Mouse (Mus musculus) brain, embryonic 14.5 days (tissue): Measurements from ENCODE around the gene Frmd3. TPM values are rescaled to one million over a fixed set of nuclear protein-coding genes. Genes with fewer than 3 reads are reported as not detected.
A peak's percentile ranks its signal among the peaks of the same experiment; 100 is the strongest.

Experiments
- DNase-seq: peaks from one replicate; pipeline ENCODE4 v3.0.0-alpha.2; 2011; ENCODE audit warnings: low read depth
- CTCF ChIP-seq: fragments of 200-500 bp; IDR thresholded peaks from 2 replicates; pipeline ENCODE4 v1.5.1; 2012; ENCODE audit warnings: inconsistent platforms, mild to moderate bottlenecking, moderate library complexity, borderline replicate concordance; ENCODE audit not compliant: insufficient read depth, insufficient read length; ENCODE audit errors: extremely low read depth
- POLR2A ChIP-seq: fragments of 200-500 bp; IDR thresholded peaks from 2 replicates; pipeline ENCODE4 v1.6.1; 2012; ENCODE audit warnings: mild to moderate bottlenecking, inconsistent platforms, borderline replicate concordance; ENCODE audit not compliant: poor library complexity, insufficient read depth, insufficient read length, severe bottlenecking; ENCODE audit errors: extremely low read depth
- polyA plus RNA-seq: library from polyadenylated mRNA; depleted of rRNA; stranded (reverse); fragments of >200 nt; gene quantifications from 2 replicates; pipeline ENCODE4 v1.2.3, GENCODE M21; 2012; rRNA removed

The Frmd3 gene
- polyA plus RNA-seq, 1 experiment = 13.3 TPM

- no peak for TF ChIP-seq POLR2A
- TF ChIP-seq CTCF = peak; percentile 43; the same call in 1 of the 2 replicates
- DNase-seq = peak; percentile 28
These were observed 209.1 kb downstream of the Frmd3 start for GRCm38 (mm10) chr4:74222360-74222759.

- no peak for TF ChIP-seq CTCF
- TF ChIP-seq POLR2A = no peak
- peak; percentile 13 for DNase-seq
These were observed 211.0 kb downstream of the Frmd3 start for GRCm38 (mm10) chr4:74224210-74224609.

- TF ChIP-seq CTCF (peak; percentile 26; the same call in 1 of the 2 replicates), POLR2A (no peak)
- peak; percentile 29 for DNase-seq
These were observed 217.8 kb downstream of the Frmd3 start for GRCm38 (mm10) chr4:74230994-74231393.

GRCm38 (mm10) chr4:74231405-74231804 is 218.2 kb downstream of the Frmd3 start:
- DNase-seq = peak; percentile 57
- TF ChIP-seq CTCF = peak; percentile 67; the same call in 1 of the 2 replicates
- no peak for TF ChIP-seq POLR2A

- DNase-seq = peak; percentile 38
- TF ChIP-seq POLR2A (no peak), CTCF (no peak)
These were observed 220.3 kb downstream of the Frmd3 start for GRCm38 (mm10) chr4:74233534-74233933.

GRCm38 (mm10) chr4:74242176-74242575 is 228.9 kb downstream of the Frmd3 start, which contains the start of gene Kdm4c:
Kdm4c (plus strand) TSS chr4:74242497.
- TF ChIP-seq POLR2A (no peak), CTCF (no peak)
- no peak for DNase-seq

Other genes starting within 250 kb of the Frmd3 start
- gene Rasef, start 222.4 kb upstream of the Frmd3 start, polyA plus RNA-seq = 0.15 and 0.23 TPM in 2 replicates
- gene Gm11758, start 137.2 kb upstream of the Frmd3 start, polyA plus RNA-seq = not detected in 2 replicates
- gene Gm11757, start 122.3 kb upstream of the Frmd3 start, polyA plus RNA-seq = not detected in 2 replicates
- gene Gm13871, start 107.5 kb upstream of the Frmd3 start, polyA plus RNA-seq = not detected in 2 replicates
- gene Gm11756, start 92.7 kb upstream of the Frmd3 start, polyA plus RNA-seq = not detected in 2 replicates
- not detected in 2 replicates for gene 2310002L09Rik, start 62.6 kb upstream of the Frmd3 start, polyA plus RNA-seq
- gene Kdm4c, start 229.1 kb downstream of the Frmd3 start, polyA plus RNA-seq = 9.6 and 12.3 TPM in 2 replicates